Mouse (Mus musculus) heart, postnatal 0 days (tissue): ENCODE results near the gene Srpr.

Experiments used
- CTCF ChIP-seq: IDR thresholded peaks from 2 replicates; pipeline ENCODE4 v1.5.1; 2016; ENCODE audit warnings: antibody characterized with exemption, control low read depth, low read depth
- EP300 ChIP-seq: IDR thresholded peaks from 2 replicates; pipeline ENCODE4 v1.6.1; 2016; ENCODE audit warnings: antibody characterized with exemption, low read depth

DNA sequence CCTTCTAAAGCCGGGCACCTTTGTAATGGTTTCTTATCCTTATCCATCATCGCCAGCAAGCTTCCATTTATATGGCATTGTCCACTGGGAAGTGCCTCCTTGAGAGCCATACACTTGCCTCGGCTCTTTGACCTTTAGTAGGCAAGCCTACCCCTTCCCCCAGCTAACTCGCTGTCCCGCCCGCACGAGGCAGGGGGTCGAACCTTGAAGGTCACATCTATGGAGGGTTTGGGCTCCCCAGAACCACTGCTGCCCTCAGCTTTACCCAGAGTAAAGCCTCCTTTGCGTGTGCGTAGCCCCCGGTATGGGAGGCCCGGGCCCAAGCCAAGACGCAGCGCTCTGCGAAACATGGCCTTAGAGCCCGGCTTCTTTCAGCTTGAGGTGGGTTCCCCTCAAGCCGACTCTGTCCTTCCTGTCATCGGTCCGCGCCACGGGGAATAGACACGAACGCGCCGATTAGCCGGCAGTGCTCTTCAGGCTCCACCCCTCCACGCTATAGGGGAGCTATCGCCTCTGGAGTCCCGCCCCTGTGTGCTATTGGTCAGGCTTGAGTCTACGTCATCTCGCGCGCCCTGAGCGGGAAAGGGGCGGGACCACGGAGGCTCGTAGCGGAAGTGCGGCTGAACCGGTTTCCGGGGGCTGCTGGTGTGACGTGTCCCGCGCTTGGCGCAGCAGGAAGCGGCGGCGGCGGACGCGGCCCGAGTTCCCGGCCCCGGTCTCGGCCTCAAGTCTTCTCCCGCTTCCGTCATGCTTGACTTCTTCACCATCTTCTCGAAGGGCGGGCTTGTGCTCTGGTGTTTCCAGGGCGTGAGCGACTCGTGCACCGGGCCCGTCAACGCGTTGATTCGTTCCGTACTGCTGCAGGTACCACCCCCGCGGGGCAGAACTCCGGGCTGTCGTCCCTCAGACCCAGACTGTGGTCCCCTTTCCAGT lies 10.8 kb downstream of the Srpr start, which contains the start of gene Foxred1:
- no peak for TF ChIP-seq CTCF
- TF ChIP-seq EP300, result peak; percentile 68; the same call in 1 of the 2 replicates
